Mouse (Mus musculus) midbrain, postnatal 0 days (tissue): ENCODE data around the gene L1cam. TPM values are rescaled to one million over a fixed set of nuclear protein-coding genes. Genes with fewer than 3 reads are reported as not detected.

Experiments
- ATAC-seq: fragments of 200-750 bp; cut with Nextera tagmentation; 2 replicates; pipeline ENCODE4 v1.8.0; 2017; ENCODE audit warnings: moderate number of reproducible peaks, mild to moderate bottlenecking, moderate TSS enrichment, moderate library complexity; ENCODE audit not compliant: low FRiP score
- DNase-seq: peaks from one replicate; pipeline ENCODE4 v3.0.0-alpha.2; 2015; ENCODE audit warnings: low spot score
- H3K27ac ChIP-seq: fragments of 300-500 bp; sonication (generic); 2 replicates; pipeline ENCODE4 v1.5.1; 2014; ENCODE audit warnings: low read depth, mild to moderate bottlenecking, low read length, mixed read lengths
- H3K27me3 ChIP-seq: fragments of 300-500 bp; sonication (generic); 2 replicates; pipeline ENCODE4 v1.6.1; 2014; ENCODE audit warnings: low read length, control low read depth, mixed read lengths; ENCODE audit not compliant: insufficient read depth
- H3K36me3 ChIP-seq: fragments of 300-500 bp; sonication (generic); 2 replicates; pipeline ENCODE4 v1.6.1; 2014; ENCODE audit warnings: low read length, control low read depth, mixed read lengths; ENCODE audit not compliant: insufficient read depth
- H3K4me1 ChIP-seq: fragments of 300-500 bp; sonication (generic); 2 replicates; pipeline ENCODE4 v1.6.1; 2014; ENCODE audit warnings: mild to moderate bottlenecking, control low read depth, antibody characterized with exemption, low read length, mixed read lengths; ENCODE audit not compliant: insufficient read depth
- H3K4me2 ChIP-seq: fragments of 300-500 bp; sonication (generic); 2 replicates; pipeline ENCODE4 v1.6.1; 2014; ENCODE audit warnings: low read depth, mild to moderate bottlenecking, low read length, mixed read lengths; ENCODE audit not compliant: poor library complexity, severe bottlenecking
- H3K4me3 ChIP-seq: fragments of 300-500 bp; sonication (generic); 2 replicates; pipeline ENCODE4 v1.5.1; 2014; ENCODE audit warnings: low read depth, mild to moderate bottlenecking, low read length, moderate library complexity
- H3K9ac ChIP-seq: fragments of 300-500 bp; sonication (generic); replicated peaks from 2 replicates; pipeline ENCODE4 v1.6.1; 2014; ENCODE audit warnings: mild to moderate bottlenecking, low read length, moderate library complexity, mixed read lengths; ENCODE audit not compliant: poor library complexity, severe bottlenecking
- H3K9me3 ChIP-seq: fragments of 300-500 bp; sonication (generic); 2 replicates; pipeline ENCODE4 v1.6.1; 2016; ENCODE audit warnings: low read length, control low read depth
- CTCF ChIP-seq: IDR thresholded peaks from 2 replicates; pipeline ENCODE4 v1.5.1; 2016; ENCODE audit warnings: antibody characterized with exemption, mild to moderate bottlenecking
- WGBS: fragments of 180-500 bp; shearing (Covaris S2); extraction: QIAGEN DNeasy Blood & Tissue Kit; methylation state at CpG from one replicate; pipeline ENCODE4 v1.1.7; 2014; 5-methylcytosine and 5-hydroxymethylcytosine counted together
- polyA plus RNA-seq: library from polyadenylated mRNA; unstranded; fragments of >200 nt; fragmentation: Nextera tagmentation; extraction: Ambion mirVana; gene quantifications from 2 replicates; pipeline ENCODE4 v1.2.1, GENCODE M21; 2015
- total RNA-seq: library from RNA; depleted of rRNA; stranded (reverse); fragments of >200 nt; gene quantifications from 2 replicates; pipeline ENCODE4 v1.2.3, GENCODE M21; 2014

Gene L1cam
- total and polyA plus RNA-seq, 2 experiments from 2014 or later = 116 to 296 TPM

GRCm38 (mm10) chrX:73921823-73922549 lies 26.1 kb upstream of the L1cam start, which contains the start of the genes Arhgap4 and Naa10:
Gene Arhgap4, minus strand, starts transcription at chrX:73921870.
Gene Naa10, minus strand, starts transcription at chrX:73921944.
- Histone ChIP-seq H3K4me2 (peak within 1 kb of the TSS; percentile 58), H3K27ac (peak within 1 kb of the TSS; percentile 71), H3K4me3 (peak within 1 kb of the TSS; percentile 53), H3K36me3 (peaks cover 5% of the 10 kb centered on the region), H3K9ac (peak within 1 kb of the TSS; percentile 59), H3K4me1 (no peaks in the 10 kb centered on the region), H3K27me3 (no peaks in the 10 kb centered on the region), H3K9me3 (no peaks in the 10 kb centered on the region)
- peak; percentile 98 for ATAC-seq
- WGBS = 17% methylated on average over 43 of the region's 43 CpGs
- peak; percentile 95 for DNase-seq
- no peak for TF ChIP-seq CTCF

- H3K9me3 ChIP-seq = no peaks in the 10 kb centered on the region
- no peaks in the 10 kb centered on the region for H3K4me1 ChIP-seq
- WGBS = 17% methylated on average over 34 of the region's 34 CpGs
- ATAC-seq (peak; percentile 32), DNase-seq (no peak)
- H3K4me3 ChIP-seq = peak overlapping the region; percentile 53
- no peak for TF ChIP-seq CTCF
- H3K27ac ChIP-seq = peak overlapping the region; percentile 65
- H3K4me2 ChIP-seq = peak overlapping the region; percentile 58
- H3K36me3 ChIP-seq = peaks cover 6% of the 10 kb centered on the region
- no peaks in the 10 kb centered on the region for H3K27me3 ChIP-seq
- H3K9ac ChIP-seq = peak overlapping the region; percentile 59
These were observed 25.4 kb upstream of the L1cam start for GRCm38 (mm10) chrX:73921285-73921822.

GRCm38 (mm10) chrX:73918631-73919030 lies 22.7 kb upstream of the L1cam start:
- no peak for TF ChIP-seq CTCF
- H3K27me3 ChIP-seq = no peaks in the 10 kb centered on the region
- 87% methylated on average over 5 of the region's 5 CpGs for WGBS

GRCm38 (mm10) chrX:73916945-73917344 lies 21.0 kb upstream of the L1cam start:
- WGBS = 72% methylated on average over 8 of the region's 8 CpGs
- H3K4me2 ChIP-seq = no peak overlapping the region
- TF ChIP-seq CTCF = no peak

More at GRCm38 (mm10) chrX:73918631-73919030, 22.7 kb upstream of the L1cam start:
- DNase-seq = no peak
- H3K4me1 ChIP-seq = no peaks in the 10 kb centered on the region
- H3K27ac ChIP-seq = no peak overlapping the region
- no peak overlapping the region for H3K9ac ChIP-seq
- H3K4me2 ChIP-seq = no peak overlapping the region
- ATAC-seq = no peak
- no peaks in the 10 kb centered on the region for H3K9me3 ChIP-seq
- H3K4me3 ChIP-seq = no peak overlapping the region
- peaks cover 6% of the 10 kb centered on the region for H3K36me3 ChIP-seq

GRCm38 (mm10) chrX:73914827-73915703 lies 19.2 kb upstream of the L1cam start:
- 24% methylated on average over 31 of the region's 31 CpGs for WGBS
- Histone ChIP-seq H3K9ac (no peak overlapping the region), H3K27me3 (no peaks in the 10 kb centered on the region), H3K27ac (peak overlapping the region; percentile 71), H3K4me2 (peak overlapping the region; percentile 37), H3K9me3 (no peaks in the 10 kb centered on the region), H3K4me1 (no peaks in the 10 kb centered on the region), H3K36me3 (peaks cover 6% of the 10 kb centered on the region), H3K4me3 (0 out of 2 replicates have a peak overlapping the region, but pooled peaks have one; percentile 9)
- ATAC-seq (peak; percentile 95), DNase-seq (peak; percentile 96)
- peak; percentile 76 for TF ChIP-seq CTCF

More at GRCm38 (mm10) chrX:73916945-73917344, 21.0 kb upstream of the L1cam start:
- Histone ChIP-seq H3K9ac (no peak overlapping the region), H3K36me3 (peaks cover 6% of the 10 kb centered on the region), H3K4me3 (no peak overlapping the region), H3K27me3 (no peaks in the 10 kb centered on the region), H3K9me3 (no peaks in the 10 kb centered on the region), H3K27ac (no peak overlapping the region), H3K4me1 (no peaks in the 10 kb centered on the region)
- no peak for DNase-seq
- ATAC-seq = no peak
